Mouse (Mus musculus) ES-Bruce4 (cell line): ENCODE data around the gene Cadm3.

Experiments used
- CTCF ChIP-seq: IDR thresholded peaks from one replicate; pipeline ENCODE4 v1.8.1; 2011; ENCODE audit warnings: low read depth, low read length
- EP300 ChIP-seq: IDR thresholded peaks from 2 replicates; pipeline ENCODE4 v1.6.1; 2011; ENCODE audit warnings: low read depth, low read length; ENCODE audit not compliant: insufficient read depth
- POLR2A ChIP-seq: IDR thresholded peaks from one replicate; pipeline ENCODE4 v1.8.1; 2011; ENCODE audit warnings: low read length; ENCODE audit not compliant: insufficient read depth

- no peak for TF ChIP-seq POLR2A
- TF ChIP-seq CTCF: no peak
- TF ChIP-seq EP300: no peak
Observed at GRCm38 (mm10) chr1:173333312-173334253, 33.9 kb downstream of the Cadm3 start, which contains the start of gene Ackr1.
